Mouse (Mus musculus) forebrain, embryonic 14.5 days (tissue): ENCODE data around the gene Rbfox2. TPM values are rescaled to one million over a fixed set of nuclear protein-coding genes. Genes with fewer than 3 reads are reported as not detected.

ENCODE experiments used
- ATAC-seq: fragments of 200-750 bp; cut with Nextera tagmentation; 2 replicates; pipeline ENCODE4 v1.8.0; 2017; ENCODE audit warnings: mild to moderate bottlenecking, moderate library complexity
- DNase-seq: peaks from one replicate; pipeline ENCODE4 v3.0.0-alpha.2; 2015; ENCODE audit warnings: low spot score
- H3K27ac ChIP-seq: fragments of 300-500 bp; sonication (generic); 2 replicates; pipeline ENCODE4 v1.5.1; 2014; ENCODE audit warnings: low read depth, mild to moderate bottlenecking, control low read depth, low read length, moderate library complexity
- H3K27me3 ChIP-seq: fragments of 300-500 bp; sonication (generic); replicated peaks from 2 replicates; pipeline ENCODE4 v1.6.1; 2014; ENCODE audit warnings: low read length, control low read depth, mixed read lengths; ENCODE audit not compliant: control insufficient read depth, insufficient read depth
- H3K36me3 ChIP-seq: fragments of 300-500 bp; sonication (generic); 2 replicates; pipeline ENCODE4 v1.6.1; 2014; ENCODE audit warnings: low read length, control low read depth; ENCODE audit not compliant: control insufficient read depth, insufficient read depth
- H3K4me1 ChIP-seq: fragments of 300-500 bp; sonication (generic); 2 replicates; pipeline ENCODE4 v1.6.1; 2014; ENCODE audit warnings: antibody characterized with exemption, low read length, control low read depth; ENCODE audit not compliant: control insufficient read depth, insufficient read depth
- H3K4me2 ChIP-seq: fragments of 300-500 bp; sonication (generic); 2 replicates; pipeline ENCODE4 v1.6.1; 2014; ENCODE audit warnings: mild to moderate bottlenecking, control low read depth, low read length
- H3K4me3 ChIP-seq: fragments of 300-500 bp; sonication (generic); 2 replicates; pipeline ENCODE4 v1.5.1; 2014; ENCODE audit warnings: low read depth, low read length, control low read depth
- H3K9ac ChIP-seq: fragments of 300-500 bp; sonication (generic); 2 replicates; pipeline ENCODE4 v1.6.1; 2014; ENCODE audit warnings: mild to moderate bottlenecking, low read length, control low read depth, moderate library complexity
- H3K9me3 ChIP-seq: fragments of 300-500 bp; sonication (generic); replicated peaks from 2 replicates; pipeline ENCODE4 v1.6.1; 2016; ENCODE audit warnings: low read length, control low read depth, mixed read lengths; ENCODE audit not compliant: control insufficient read depth
- WGBS: fragments of 180-500 bp; shearing (Covaris S2); extraction: QIAGEN DNeasy Blood & Tissue Kit; methylation state at CpG from one replicate; pipeline ENCODE4 v1.1.7; 2014; 5-methylcytosine and 5-hydroxymethylcytosine counted together
- polyA plus RNA-seq: library from polyadenylated mRNA; unstranded; fragments of >200 nt; fragmentation: Nextera tagmentation; extraction: Ambion mirVana; gene quantifications from 2 replicates; pipeline ENCODE4 v1.2.1, GENCODE M21; 2014

Gene Rbfox2
- polyA plus RNA-seq, 1 experiment from 2014 or later, result 186 TPM

GRCm38 (mm10) chr15:77344127-77345125 is 37.6 kb upstream of the Rbfox2 start:
- no peak overlapping the region for H3K4me3 ChIP-seq
- no peak overlapping the region for H3K9ac ChIP-seq
- no peaks in the 10 kb centered on the region for H3K36me3 ChIP-seq
- peak overlapping the region; percentile 36; the same call in 1 of the 2 replicates for H3K27ac ChIP-seq
- H3K27me3 ChIP-seq, result no peaks in the 10 kb centered on the region
- no peak for ATAC-seq
- no peak for DNase-seq
- no peaks in the 10 kb centered on the region for H3K9me3 ChIP-seq
- peaks cover 7% of the 10 kb centered on the region for H3K4me1 ChIP-seq
- no peak overlapping the region for H3K4me2 ChIP-seq
- WGBS, result 49% methylated on average over 17 of the region's 17 CpGs

- H3K27ac ChIP-seq, result peak overlapping the region; percentile 36; the same call in 1 of the 2 replicates
- no peaks in the 10 kb centered on the region for H3K36me3 ChIP-seq
- no peaks in the 10 kb centered on the region for H3K9me3 ChIP-seq
- no peak overlapping the region for H3K4me3 ChIP-seq
- H3K27me3 ChIP-seq, result no peaks in the 10 kb centered on the region
- peaks cover 7% of the 10 kb centered on the region for H3K4me1 ChIP-seq
- DNase-seq (peak; percentile 74), ATAC-seq (peak; percentile 72)
- WGBS, result 17% methylated on average over 13 of the region's 13 CpGs
- H3K4me2 ChIP-seq, result peak overlapping the region; percentile 47
- peak overlapping the region; percentile 61 for H3K9ac ChIP-seq
Observed at GRCm38 (mm10) chr15:77343527-77344091, 36.8 kb upstream of the Rbfox2 start.

GRCm38 (mm10) chr15:77342962-77343526 is 36.2 kb upstream of the Rbfox2 start:
- WGBS, result 27% methylated on average over 18 of the region's 18 CpGs
- no peaks in the 10 kb centered on the region for H3K9me3 ChIP-seq
- ATAC-seq, result no peak; the same call in 1 of the 2 replicates

GRCm38 (mm10) chr15:77342005-77342404 is 35.2 kb upstream of the Rbfox2 start:
- Histone ChIP-seq H3K9me3 (no peaks in the 10 kb centered on the region), H3K27ac (no peak overlapping the region), H3K4me2 (no peak overlapping the region), H3K27me3 (no peaks in the 10 kb centered on the region), H3K4me1 (peaks cover 7% of the 10 kb centered on the region), H3K9ac (no peak overlapping the region), H3K4me3 (no peak overlapping the region), H3K36me3 (no peaks in the 10 kb centered on the region)
- 91% methylated on average over 6 of the region's 6 CpGs for WGBS
- no peak for DNase-seq
- ATAC-seq, result no peak

More at GRCm38 (mm10) chr15:77342962-77343526, 36.2 kb upstream of the Rbfox2 start:
- Histone ChIP-seq H3K9ac (peak overlapping the region; percentile 61), H3K4me1 (peaks cover 7% of the 10 kb centered on the region), H3K4me2 (peak overlapping the region; percentile 47), H3K27me3 (no peaks in the 10 kb centered on the region), H3K27ac (no peak overlapping the region; the same call in 1 of the 2 replicates), H3K36me3 (no peaks in the 10 kb centered on the region), H3K4me3 (no peak overlapping the region)
- DNase-seq, result no peak

- Histone ChIP-seq H3K27ac (no peak overlapping the region), H3K4me3 (no peak overlapping the region), H3K4me1 (peaks cover 7% of the 10 kb centered on the region), H3K4me2 (no peak overlapping the region), H3K36me3 (no peaks in the 10 kb centered on the region), H3K27me3 (no peaks in the 10 kb centered on the region), H3K9ac (no peak overlapping the region), H3K9me3 (no peaks in the 10 kb centered on the region)
- no peak for ATAC-seq
- no peak for DNase-seq
Observed at GRCm38 (mm10) chr15:77340581-77340980, 33.8 kb upstream of the Rbfox2 start.

GRCm38 (mm10) chr15:77338924-77339429 is 32.2 kb upstream of the Rbfox2 start:
- no peak overlapping the region for H3K9ac ChIP-seq
- H3K9me3 ChIP-seq, result no peaks in the 10 kb centered on the region
- DNase-seq (no peak), ATAC-seq (no peak)
- peaks cover 7% of the 10 kb centered on the region for H3K4me1 ChIP-seq
- no peak overlapping the region for H3K27ac ChIP-seq
- H3K27me3 ChIP-seq, result no peaks in the 10 kb centered on the region
- no peak overlapping the region for H3K4me3 ChIP-seq
- no peaks in the 10 kb centered on the region for H3K36me3 ChIP-seq
- H3K4me2 ChIP-seq, result no peak overlapping the region
- WGBS, result 86% methylated on average over 8 of the region's 8 CpGs

- peaks cover 7% of the 10 kb centered on the region for H3K4me1 ChIP-seq
- no peaks in the 10 kb centered on the region for H3K27me3 ChIP-seq
- no peak overlapping the region for H3K4me2 ChIP-seq
- no peaks in the 10 kb centered on the region for H3K9me3 ChIP-seq
- no peak overlapping the region for H3K9ac ChIP-seq
- H3K27ac ChIP-seq, result no peak overlapping the region
- DNase-seq, result no peak
- ATAC-seq, result no peak
- H3K4me3 ChIP-seq, result no peak overlapping the region
- H3K36me3 ChIP-seq, result no peaks in the 10 kb centered on the region
- WGBS, result 72% methylated on average over 7 of the region's 7 CpGs
Observed at GRCm38 (mm10) chr15:77338451-77338850, 31.6 kb upstream of the Rbfox2 start.

- DNase-seq (no peak), ATAC-seq (no peak)
- no peak overlapping the region for H3K9ac ChIP-seq
- H3K9me3 ChIP-seq, result no peaks in the 10 kb centered on the region
- H3K4me1 ChIP-seq, result peaks cover 2% of the 10 kb centered on the region
- WGBS, result 56% methylated on average over 3 of the region's 3 CpGs
- no peak overlapping the region for H3K4me2 ChIP-seq
- no peak overlapping the region for H3K4me3 ChIP-seq
- H3K27me3 ChIP-seq, result no peaks in the 10 kb centered on the region
- H3K36me3 ChIP-seq, result no peaks in the 10 kb centered on the region
- H3K27ac ChIP-seq, result no peak overlapping the region
Observed at GRCm38 (mm10) chr15:77337926-77338325, 31.1 kb upstream of the Rbfox2 start.
